Mouse (Mus musculus) stomach, embryonic 16.5 days (tissue): ENCODE measurements at regions not wholly inside any gene's neighbourhood (a gene's known extent, or its start where the extent isn't known, plus 50 kb on each side); places are given as distances from the start of the nearest gene placed in this dataset.

Experiments used
- ATAC-seq: fragments of 200-750 bp; cut with Nextera tagmentation; 2 replicates; pipeline ENCODE4 v1.8.0; 2017; ENCODE audit warnings: moderate number of reproducible peaks, moderate TSS enrichment; ENCODE audit not compliant: insufficient read depth, low FRiP score
- H3K27ac ChIP-seq: fragments of 300-500 bp; sonication (generic); 2 replicates; pipeline ENCODE4 v1.5.1; 2014; ENCODE audit warnings: low read length
- H3K27me3 ChIP-seq: fragments of 300-500 bp; sonication (generic); 2 replicates; pipeline ENCODE4 v1.6.1; 2014; ENCODE audit warnings: low read length, control low read depth, mixed read lengths; ENCODE audit not compliant: control insufficient read depth, insufficient read depth
- H3K36me3 ChIP-seq: fragments of 300-500 bp; sonication (generic); 2 replicates; pipeline ENCODE4 v1.6.1; 2014; ENCODE audit warnings: low read length; ENCODE audit not compliant: control insufficient read depth, insufficient read depth
- H3K4me1 ChIP-seq: fragments of 300-500 bp; sonication (generic); 2 replicates; pipeline ENCODE4 v1.6.1; 2014; ENCODE audit warnings: low read length, control low read depth, mixed read lengths; ENCODE audit not compliant: control insufficient read depth, insufficient read depth
- H3K4me2 ChIP-seq: fragments of 300-500 bp; sonication (generic); 2 replicates; pipeline ENCODE4 v1.6.1; 2014; ENCODE audit warnings: low read depth, low read length, mixed read lengths
- H3K4me3 ChIP-seq: fragments of 300-500 bp; sonication (generic); replicated peaks from 2 replicates; pipeline ENCODE4 v1.5.1; 2014; ENCODE audit warnings: mild to moderate bottlenecking, low read length
- H3K9ac ChIP-seq: fragments of 300-500 bp; sonication (generic); 2 replicates; pipeline ENCODE4 v1.6.1; 2014; ENCODE audit warnings: low read length
- H3K9me3 ChIP-seq: fragments of 300-500 bp; sonication (generic); replicated peaks from 2 replicates; pipeline ENCODE4 v1.6.1; 2016; ENCODE audit warnings: low read length, control low read depth; ENCODE audit not compliant: control insufficient read depth
- WGBS: fragments of 180-500 bp; shearing (Covaris S2); extraction: QIAGEN DNeasy Blood & Tissue Kit; methylation state at CpG from one replicate; pipeline ENCODE4 v1.1.7; 2014; 5-methylcytosine and 5-hydroxymethylcytosine counted together

GRCm38 (mm10) chr8:66777115-66777877 is 80.3 kb downstream of the Npy1r start:
- Histone ChIP-seq H3K27ac (no peak overlapping the region), H3K36me3 (no peaks in the 10 kb centered on the region), H3K27me3 (no peaks in the 10 kb centered on the region), H3K9me3 (no peaks in the 10 kb centered on the region), H3K4me2 (no peak overlapping the region), H3K4me1 (no peaks in the 10 kb centered on the region), H3K4me3 (no peak overlapping the region), H3K9ac (no peak overlapping the region)
- 53% methylated on average over 14 of the region's 14 CpGs for WGBS
- ATAC-seq: no peak

DNA sequence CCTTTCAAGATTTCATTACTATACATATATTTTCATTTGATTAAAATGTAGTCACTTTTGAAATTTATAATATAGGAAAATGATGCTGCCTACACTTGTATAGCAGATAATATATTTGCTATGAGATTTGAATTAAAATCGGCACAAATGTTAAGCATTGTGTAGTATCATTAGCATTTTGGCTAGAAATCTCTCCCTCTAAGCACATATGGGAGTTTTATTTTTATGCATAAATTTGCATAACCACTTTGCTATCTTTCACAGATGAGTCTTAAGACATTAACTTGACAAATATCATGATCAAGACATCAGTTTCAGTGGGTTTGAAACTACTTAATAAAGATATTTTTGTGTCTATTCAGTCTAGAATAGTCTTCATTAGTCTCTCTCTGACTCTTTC is 80.4 kb upstream of the Naf1 start:
- Histone ChIP-seq H3K9ac (no peak overlapping the region), H3K27ac (no peak overlapping the region), H3K9me3 (no peaks in the 10 kb centered on the region), H3K4me3 (no peak overlapping the region), H3K4me1 (no peaks in the 10 kb centered on the region), H3K36me3 (no peaks in the 10 kb centered on the region), H3K4me2 (no peak overlapping the region), H3K27me3 (no peaks in the 10 kb centered on the region)
- ATAC-seq: no peak
- 86% methylated on average over 1 of the region's 1 CpGs for WGBS

DNA sequence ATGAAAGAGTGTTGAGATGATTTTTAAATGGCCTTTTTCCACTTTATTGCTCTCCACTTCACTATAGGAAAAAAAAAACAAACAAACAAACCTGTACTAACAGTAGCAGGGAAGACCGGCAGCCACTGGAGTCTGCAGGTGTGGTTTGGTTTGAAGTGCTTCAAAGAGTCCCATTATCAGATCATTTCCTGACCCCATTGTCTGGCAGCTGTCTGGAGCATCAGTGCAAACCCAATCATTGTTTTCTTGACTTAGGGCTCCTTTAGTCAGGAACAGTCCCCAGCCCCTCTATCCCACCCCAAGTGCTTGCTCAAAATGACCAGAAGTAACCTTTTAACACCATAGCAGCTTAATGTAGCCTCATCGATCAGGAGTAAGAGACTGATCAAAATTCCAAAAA is 77.4 kb upstream of the Naf1 start:
- H3K27ac ChIP-seq: no peak overlapping the region
- no peaks in the 10 kb centered on the region for H3K36me3 ChIP-seq
- no peak overlapping the region for H3K9ac ChIP-seq
- no peak for ATAC-seq
- WGBS: 61% methylated on average over 2 of the region's 2 CpGs
- no peak overlapping the region for H3K4me2 ChIP-seq
- no peaks in the 10 kb centered on the region for H3K27me3 ChIP-seq
- H3K4me1 ChIP-seq: no peaks in the 10 kb centered on the region
- H3K4me3 ChIP-seq: no peak overlapping the region
- no peaks in the 10 kb centered on the region for H3K9me3 ChIP-seq

DNA sequence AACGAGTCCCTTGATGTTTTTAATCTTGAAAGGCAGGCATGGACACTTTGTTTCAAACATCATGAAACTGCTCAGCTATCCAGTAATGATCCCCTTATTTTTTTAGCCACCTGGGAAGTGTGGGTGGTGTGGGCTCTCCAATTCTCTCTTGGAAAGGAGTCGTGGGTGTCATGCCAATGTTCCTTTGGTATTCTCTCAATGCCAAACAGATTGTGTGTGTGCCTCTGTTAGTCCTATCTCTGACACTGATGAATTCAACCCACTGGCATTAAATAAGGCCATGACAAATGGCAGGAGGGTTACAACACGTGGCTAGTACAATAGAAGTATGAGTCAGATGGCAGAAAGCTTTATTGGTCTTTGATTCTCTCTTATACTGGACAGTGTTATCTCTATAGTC is 74.0 kb upstream of the Naf1 start:
- Histone ChIP-seq H3K9ac (no peak overlapping the region), H3K27ac (no peak overlapping the region), H3K9me3 (no peaks in the 10 kb centered on the region), H3K27me3 (no peaks in the 10 kb centered on the region), H3K4me1 (no peaks in the 10 kb centered on the region), H3K4me3 (no peak overlapping the region), H3K36me3 (no peaks in the 10 kb centered on the region), H3K4me2 (no peak overlapping the region)
- WGBS: 49% methylated on average over 3 of the region's 3 CpGs
- no peak for ATAC-seq
